Mouse (Mus musculus): ENCODE results near the gene Gm3486.
"Not testable (repeated sequence)": the region's sequence is repeated elsewhere in the genome, so short reads cannot be mapped to it uniquely, and the experiment has no call there.

Gm3486 gene

DNA sequence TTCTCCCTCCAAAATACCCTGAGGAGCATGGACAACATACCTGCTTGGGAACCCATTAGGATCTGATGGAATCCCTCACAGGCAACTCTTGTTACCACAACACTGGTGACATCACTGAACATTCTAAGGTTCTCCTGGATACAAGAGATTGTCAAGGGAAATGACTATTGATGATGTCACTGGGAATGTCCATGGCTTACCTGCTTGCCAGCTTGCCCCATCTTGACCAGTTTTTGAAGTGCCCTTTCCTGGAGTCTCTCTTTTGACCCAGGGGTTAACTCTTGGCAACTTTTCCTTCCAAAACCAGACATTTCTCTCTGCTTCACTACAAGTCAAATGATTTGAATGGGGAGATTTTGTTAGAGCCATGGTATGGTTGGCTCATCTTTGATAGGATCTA, at the start of gene Gm3486:
Gene Gm3486, minus strand, starts transcription at position 101 of the 400 bp plus-strand sequence.
- DNase-seq (ENCODE audit: low spot score in 2 of 2): not testable (repeated sequence)

DNA sequence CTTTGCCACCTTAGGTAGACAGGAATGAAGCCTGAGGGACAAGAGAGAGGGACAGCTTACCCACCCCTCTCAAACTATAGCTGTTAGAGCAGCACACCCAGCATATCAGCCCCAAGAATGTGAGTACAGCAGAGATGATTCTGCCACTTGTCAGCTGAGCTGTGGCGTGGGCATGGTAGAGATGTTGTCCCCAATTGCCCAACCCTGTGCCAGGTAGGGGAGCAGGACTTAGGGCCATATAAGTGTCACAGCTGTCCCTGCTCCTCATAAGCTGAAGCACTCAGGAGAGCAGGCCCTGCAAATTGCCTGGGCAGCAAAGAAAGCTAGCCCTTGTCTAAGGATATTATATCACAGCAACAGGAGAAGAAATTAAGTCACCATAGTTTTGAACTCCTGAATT, 35.4 kb upstream of the Gm3486 start:
- DNase-seq (ENCODE audit: low spot score in 2 of 2): not testable (repeated sequence)

DNA sequence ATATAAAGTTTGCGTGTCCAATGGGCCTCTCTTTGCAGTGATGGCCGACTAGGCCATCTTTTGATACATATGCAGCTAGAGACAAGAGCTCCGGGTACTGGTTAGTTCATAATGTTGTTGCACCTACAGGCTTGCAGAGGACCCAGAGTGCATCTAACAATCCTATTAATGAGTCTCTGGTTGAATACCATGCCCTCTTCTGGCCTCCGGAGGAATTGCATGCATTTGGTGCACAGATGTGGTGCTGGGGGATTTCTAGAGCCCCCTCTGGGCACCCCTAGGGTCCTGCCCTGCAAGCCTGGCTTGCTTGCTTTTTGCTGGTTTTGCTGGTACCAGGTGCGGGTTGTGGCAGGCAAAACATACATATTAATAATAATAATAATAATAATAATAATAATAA, 31.4 kb upstream of the Gm3486 start:
- not testable (repeated sequence) for DNase-seq (ENCODE audit: low spot score in 2 of 2)

DNA sequence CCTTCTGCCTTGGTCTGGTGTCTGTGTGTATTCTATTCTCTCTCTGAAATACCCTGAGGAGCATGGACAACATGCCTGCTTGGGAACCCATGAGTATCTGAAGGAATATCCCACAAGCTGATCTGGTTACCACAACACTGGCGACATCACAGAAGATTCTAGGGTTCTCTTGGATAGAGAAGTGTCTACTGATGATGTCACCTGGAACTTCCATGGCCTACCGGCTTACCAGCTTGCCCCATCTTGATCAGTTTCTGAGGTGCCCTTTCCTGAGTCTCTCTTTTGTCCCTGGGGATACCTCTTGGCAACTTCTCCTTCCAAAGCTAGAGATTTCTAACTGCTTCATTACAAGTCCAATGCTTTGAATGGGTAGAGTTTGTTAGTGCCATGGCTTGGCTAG, 35.9 kb downstream of the Gm3486 start, which contains the start of gene Gm7954:
Gene Gm7954, minus strand, starts transcription at position 101 of the 400 bp plus-strand sequence.
- DNase-seq (ENCODE audit: low spot score in 2 of 2): not testable (repeated sequence)

Measured in right cerebral cortex, adult 2 months (tissue).